Mouse (Mus musculus) induced T-regulatory cell, adult 2 months (primary cell): ENCODE results near the gene Otop2.

Experiments
- DNase-seq: peaks from one replicate; pipeline ENCODE4 v3.0.0-alpha.2; 2012; ENCODE audit warnings: low read depth

Gene Otop2

GRCm38 (mm10) chr11:115276780-115277603 is 30.0 kb upstream of the Otop2 start, which contains the start of gene Fdxr:
Gene Fdxr (minus strand): TSS chr11:115277050.
- DNase-seq = peak; percentile 100

DNA sequence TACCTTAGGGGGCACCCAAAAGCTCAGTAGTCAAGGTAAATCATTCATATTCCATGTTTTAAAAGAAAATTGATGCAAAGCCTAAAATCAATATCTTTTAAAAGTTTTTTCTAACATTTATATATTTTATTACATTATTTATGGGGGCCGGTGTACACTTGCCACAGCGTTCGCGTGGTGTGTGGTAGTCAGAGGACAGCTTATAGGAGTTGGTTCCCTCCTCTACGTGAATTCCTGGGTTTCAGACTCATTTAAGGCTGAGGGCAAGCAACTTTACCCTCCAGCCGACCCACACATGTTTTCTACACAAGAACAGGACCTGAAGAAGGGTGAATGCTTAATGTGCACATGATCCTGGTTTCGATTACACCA is 29.4 kb upstream of the Otop2 start:
- DNase-seq = no peak

GRCm38 (mm10) chr11:115278176-115278575 is 28.8 kb upstream of the Otop2 start:
- no peak for DNase-seq

- DNase-seq = peak; percentile 37
These were observed 27.2 kb upstream of the Otop2 start for GRCm38 (mm10) chr11:115279726-115280125.

GRCm38 (mm10) chr11:115282295-115282694 is 24.7 kb upstream of the Otop2 start:
- no peak for DNase-seq

DNA sequence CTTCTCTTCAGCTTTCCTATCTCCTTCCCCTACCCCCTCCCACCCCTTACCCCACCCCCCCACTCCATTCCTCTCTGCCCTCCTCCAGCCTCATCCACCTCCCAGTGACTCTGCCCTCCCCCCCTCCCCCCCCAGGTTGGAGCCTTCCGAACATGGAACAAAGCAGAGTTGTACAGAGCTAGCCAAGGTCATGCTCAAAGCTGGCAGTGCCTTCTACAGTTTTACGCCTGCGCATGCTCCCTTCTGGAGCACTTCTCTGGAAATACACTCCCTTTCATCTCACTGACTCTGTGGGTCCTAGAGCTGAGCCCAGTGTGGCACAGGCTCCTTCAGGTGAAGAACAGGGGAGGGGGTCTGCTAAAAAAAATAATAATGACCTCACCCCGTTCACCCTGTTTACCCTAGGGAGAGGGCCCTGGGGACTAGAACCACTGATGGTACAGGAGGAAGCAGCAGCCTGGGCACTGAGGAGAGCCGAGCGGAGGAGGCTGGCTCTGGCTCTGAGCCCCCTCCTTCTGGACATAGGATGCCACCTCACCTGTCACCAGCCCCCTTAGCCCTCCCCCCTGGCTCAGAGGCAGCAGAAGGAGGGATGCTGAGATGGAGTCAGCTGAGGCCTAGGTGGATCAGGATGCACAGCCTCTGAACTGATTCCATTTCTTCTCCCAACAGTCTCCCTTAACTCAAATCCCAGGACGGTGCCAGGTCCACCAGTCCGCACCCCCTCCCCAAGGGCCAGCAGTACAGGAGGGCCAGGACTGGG is 24.1 kb upstream of the Otop2 start:
- no peak for DNase-seq

DNA sequence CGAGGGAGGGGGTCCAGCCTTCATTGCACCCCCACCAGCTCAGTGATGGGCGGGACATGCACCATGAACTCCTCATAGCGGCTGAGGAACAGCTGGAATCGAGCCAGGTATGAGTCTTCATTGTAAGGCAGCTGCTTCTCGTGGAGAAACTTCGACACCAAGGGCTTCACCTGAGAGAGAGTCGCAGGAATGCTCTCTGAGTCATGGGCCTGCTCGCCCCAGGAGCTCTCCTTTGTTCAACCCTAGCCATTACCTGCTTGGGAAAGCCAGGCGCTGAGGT is 23.5 kb upstream of the Otop2 start:
- no peak for DNase-seq

DNA sequence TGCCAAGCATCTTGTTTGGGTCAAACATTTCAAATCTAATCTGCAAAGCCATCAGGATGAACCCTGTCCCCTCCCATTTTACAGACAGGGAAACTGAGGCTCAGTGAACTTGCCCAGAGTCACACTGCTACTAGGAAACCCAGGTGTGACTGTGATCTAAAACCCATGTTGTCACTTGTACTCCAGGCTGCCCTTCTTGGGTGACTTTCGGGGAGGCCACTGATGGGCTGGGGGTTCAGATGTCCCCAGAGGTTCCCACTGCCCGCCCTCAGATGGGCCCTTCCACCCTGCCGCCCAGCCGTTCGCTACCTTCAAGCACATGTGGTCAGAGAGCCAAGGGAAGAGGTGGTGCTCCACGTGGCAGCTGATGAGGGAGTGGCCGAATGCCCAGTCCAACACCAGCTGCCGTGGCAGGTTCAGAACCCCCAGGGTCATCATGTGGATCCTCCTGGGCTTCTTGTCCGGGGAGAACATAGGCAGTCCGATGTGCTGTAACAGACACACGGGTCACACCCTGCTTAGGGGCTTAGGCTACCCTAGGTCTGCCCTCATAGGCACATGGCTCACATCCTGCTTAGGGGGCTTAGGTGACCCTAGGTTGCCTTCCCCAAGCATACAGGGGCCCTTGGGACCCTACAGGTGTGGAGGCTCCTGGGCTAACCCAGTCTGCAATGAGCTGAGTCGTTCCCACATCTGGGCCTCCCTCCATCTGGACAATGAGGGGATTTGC is 22.9 kb upstream of the Otop2 start:
- no peak for DNase-seq

DNA sequence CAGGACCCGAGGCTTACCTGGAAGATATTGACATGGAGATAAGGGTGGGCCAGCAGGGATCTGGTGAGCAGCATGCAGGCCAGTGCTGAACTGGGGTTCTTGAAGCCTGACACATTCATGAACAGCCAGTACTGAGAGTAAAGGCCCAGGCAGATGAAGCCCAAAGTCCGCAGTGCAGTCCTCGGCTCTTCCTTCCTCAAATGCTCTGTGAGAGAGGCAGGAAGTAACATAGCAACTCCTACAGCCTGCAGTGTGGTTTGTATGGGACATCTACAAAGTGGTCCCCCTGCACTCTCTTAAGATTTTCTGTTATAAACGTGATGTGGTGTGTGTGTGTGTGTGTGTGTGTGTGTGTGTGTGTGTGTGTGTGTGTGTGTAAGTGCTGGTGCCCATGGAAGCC is 21.7 kb upstream of the Otop2 start:
- DNase-seq = no peak

- DNase-seq = no peak
These were observed 20.6 kb upstream of the Otop2 start for GRCm38 (mm10) chr11:115286201-115286993.

DNA sequence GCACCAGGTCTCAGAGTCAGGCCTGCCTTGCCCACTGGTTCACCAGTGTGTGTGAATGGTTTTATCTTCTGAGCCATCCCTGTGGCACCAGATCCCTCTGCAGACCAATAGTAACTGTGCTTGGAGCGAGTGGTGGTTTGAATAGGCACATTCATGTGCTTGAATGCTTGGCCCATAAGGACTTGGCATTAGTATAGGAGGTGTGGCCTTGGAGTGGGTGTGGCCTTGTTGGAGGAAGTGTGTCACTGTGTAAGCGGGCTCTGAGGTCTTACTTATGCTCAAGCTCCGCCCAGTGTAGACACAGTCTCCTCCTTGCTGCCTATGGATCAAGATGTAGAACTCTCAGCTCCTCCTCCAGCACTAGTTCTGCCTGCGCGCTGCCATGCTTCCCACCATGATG is 19.6 kb upstream of the Otop2 start:
- no peak for DNase-seq

- DNase-seq = no peak
These were observed 18.7 kb upstream of the Otop2 start for GRCm38 (mm10) chr11:115288305-115288704.

GRCm38 (mm10) chr11:115289885-115290284 is 17.1 kb upstream of the Otop2 start:
- no peak for DNase-seq

GRCm38 (mm10) chr11:115290314-115290713 is 16.6 kb upstream of the Otop2 start:
- DNase-seq = no peak

GRCm38 (mm10) chr11:115290919-115291318 is 16.0 kb upstream of the Otop2 start:
- DNase-seq = no peak

GRCm38 (mm10) chr11:115291503-115291902 is 15.5 kb upstream of the Otop2 start:
- no peak for DNase-seq

DNA sequence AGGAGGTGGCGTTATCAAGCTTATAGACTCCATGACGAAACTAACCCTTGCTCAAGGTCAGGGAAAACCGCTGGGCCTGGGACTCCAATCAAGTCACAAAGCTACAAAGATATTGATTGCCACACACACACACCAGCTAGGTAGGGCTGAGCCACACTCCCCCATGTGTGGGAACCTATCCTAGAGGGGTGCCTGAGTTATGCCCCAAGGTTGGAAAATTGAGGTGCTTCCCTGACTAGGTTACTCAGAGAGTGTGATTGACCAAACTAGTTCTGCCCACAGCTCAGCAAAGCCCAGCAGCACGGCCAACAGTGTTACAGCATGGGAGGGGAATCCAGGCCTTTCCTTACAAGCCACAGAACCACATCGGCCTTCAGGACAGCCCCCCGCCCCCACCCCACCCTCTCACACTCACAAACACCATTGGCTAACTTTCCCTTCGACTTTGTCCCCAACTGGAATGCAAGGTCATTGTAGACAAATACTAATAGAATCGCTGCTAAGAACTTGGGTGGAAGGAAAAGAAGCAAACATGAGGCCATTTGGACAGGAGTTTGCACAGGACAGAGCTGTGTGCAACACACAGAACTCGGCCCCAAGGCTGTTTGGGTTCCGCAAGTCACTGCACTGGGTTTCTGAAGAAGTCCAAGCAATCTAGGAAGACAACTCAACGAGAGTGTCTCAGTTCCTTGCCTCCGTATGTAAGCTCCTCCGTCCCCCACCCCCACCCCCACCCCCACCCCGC is 14.2 kb upstream of the Otop2 start:
- no peak for DNase-seq

DNA sequence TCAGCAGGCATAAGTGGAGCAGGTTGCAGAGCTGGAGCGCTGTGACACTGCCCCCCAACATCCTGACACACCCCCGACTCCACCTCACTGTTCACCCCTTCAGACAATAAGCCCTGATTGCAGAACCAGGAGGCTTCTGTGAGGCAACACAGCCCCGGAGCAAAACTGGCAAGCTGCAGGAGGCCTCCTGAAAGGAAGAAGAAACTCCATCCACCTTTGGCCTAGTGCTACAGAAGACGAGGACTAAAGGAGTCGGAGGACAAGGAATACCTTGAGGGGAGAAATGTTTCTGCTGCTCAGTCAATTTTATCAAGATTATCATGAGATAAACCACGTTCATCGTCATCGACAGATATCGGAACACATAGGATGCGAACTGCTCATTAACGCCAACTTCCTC is 11.0 kb upstream of the Otop2 start:
- DNase-seq = no peak

DNA sequence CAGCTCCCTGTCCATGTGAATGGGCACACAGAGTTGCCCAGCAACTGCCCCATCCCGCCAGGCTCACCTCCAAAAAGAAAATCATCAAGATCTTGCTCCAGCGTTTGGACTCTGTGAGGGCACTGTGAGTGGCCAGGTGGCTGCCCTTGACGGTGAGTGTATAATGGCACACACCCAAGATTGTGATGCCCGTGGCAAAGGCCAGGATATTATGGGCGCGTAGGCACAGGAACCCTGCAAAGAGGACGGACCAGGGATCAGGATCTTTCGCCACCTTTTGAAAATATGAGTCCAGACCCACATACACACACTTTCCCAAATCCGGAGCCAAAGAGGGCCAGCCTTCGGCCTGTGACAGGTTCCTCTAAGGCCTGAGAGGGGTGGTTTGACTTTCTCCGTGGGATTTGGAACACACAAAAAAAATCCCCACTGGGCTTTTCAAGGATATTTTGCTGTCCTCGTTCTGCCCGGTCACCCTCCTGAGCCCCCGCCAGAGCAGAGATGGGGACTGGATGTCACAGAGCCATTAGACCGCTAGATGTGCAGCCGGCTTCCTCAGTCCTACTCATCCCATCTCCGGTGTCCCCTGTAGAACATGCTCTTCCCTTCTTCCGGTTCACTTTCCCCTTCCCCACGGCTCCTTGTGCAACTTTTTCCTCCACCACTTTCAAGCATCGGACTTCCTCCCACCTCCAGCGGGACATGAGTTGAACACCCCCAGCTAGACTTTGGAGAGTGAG is 10.3 kb upstream of the Otop2 start:
- DNase-seq = no peak

GRCm38 (mm10) chr11:115297214-115297826 is 9.6 kb upstream of the Otop2 start, which contains the start of gene Fads6:
Gene Fads6 (minus strand): TSS chr11:115297663.
- peak; percentile 84 for DNase-seq
